In genomic region chr5:121574145-121574544, GRCm38 (mm10) we compare ENCODE assay signal across 23 mouse cellular contexts. TPM values are rescaled to one million over a fixed set of nuclear protein-coding genes. Genes with fewer than 3 reads are reported as not detected.
A peak's percentile ranks its signal among the peaks of the same experiment; 100 is the strongest.
DNase-seq lines count a peak whose midpoint lies in the region.
"Had no signal": no experiment of that assay in that cellular context is flagged by ENCODE, and none has a peak within 500 bp of the region (broad histone marks: within the 10 kb centered on the region; RNA-seq: fewer than 3 reads in every experiment).

No protein-coding gene starts in this region.

- DNase-seq in heart, adult 11 months: peak; percentile 91
- no peak for DNase-seq in heart, postnatal 36 days
- DNase-seq in T-cell, adult 2 months (ENCODE audit: low spot score): peak; percentile 61
- peak; percentile 68 for DNase-seq in thymus, postnatal 0 days (ENCODE audit: low spot score)
- peak; percentile 40 to 62 for DNase-seq in thymus, postnatal 36 days
- DNase-seq in urinary bladder, postnatal 4 days (ENCODE audit: low spot score in 2 of 2): no peak
- no peak for DNase-seq in left cerebral cortex, adult 18-20 months (ENCODE audit: low spot score in 2 of 2)
- DNase-seq in spleen, postnatal 10 days (ENCODE audit: low spot score in 2 of 2): no peak
- DNase-seq: adrenal gland, adult 2 months; adrenal gland, postnatal 25 days; cerebellum, adult 8-10 months; cerebellum, postnatal 25 days; gastrocnemius, postnatal 10 days; heart, adult 2 months; heart, postnatal 14 days had no signal

- intact Hi-C loops in heart, postnatal 36 days (cut with DNase I): no loop called here

RNA-seq across cellular contexts. Expression of gene Aldh2, which starts 19.5 kb away (rescaled TPM):
- 100 to 1,000 TPM; 263 to 319 TPM for total RNA-seq in heart, postnatal 36 days (2021)
- 127 and 128 TPM in 2 replicates for polyA plus RNA-seq in thymus, postnatal 0 days (2015; fragmentation: Nextera tagmentation; extraction: Ambion mirVana)
- total RNA-seq in left cerebral cortex, adult 18-20 months (2021): 100 to 1,000 TPM; 128 to 130 TPM

RNA-seq across cellular contexts. Expression of gene Mapkapk5, which starts 28.4 kb away (rescaled TPM):
- 10 to 100 TPM; 85.1 to 89.3 TPM for total RNA-seq in heart, postnatal 36 days (2021)
- 46.7 and 52.1 TPM in 2 replicates for polyA plus RNA-seq in thymus, postnatal 0 days (2015; fragmentation: Nextera tagmentation; extraction: Ambion mirVana)
- 10 to 100 TPM; 64.6 to 71.1 TPM for total RNA-seq in left cerebral cortex, adult 18-20 months (2021)

RNA-seq across cellular contexts. Expression of gene Adam1a, which starts 28.9 kb away (rescaled TPM):
- 1 to 10 TPM; 1.8 to 1.9 TPM for total RNA-seq in heart, postnatal 36 days (2021)
- polyA plus RNA-seq in thymus, postnatal 0 days (2015; fragmentation: Nextera tagmentation; extraction: Ambion mirVana): 0.64 and 0.66 TPM in 2 replicates
- 10 to 100 TPM; 11.6 to 11.8 TPM for total RNA-seq in left cerebral cortex, adult 18-20 months (2021)

RNA-seq across cellular contexts. Expression of gene Gm42878, which starts 28.9 kb away (rescaled TPM):
- total RNA-seq in heart, postnatal 36 days (2021): not detected
- polyA plus RNA-seq in thymus, postnatal 0 days (2015; fragmentation: Nextera tagmentation; extraction: Ambion mirVana): not detected in 2 replicates
- total RNA-seq in left cerebral cortex, adult 18-20 months (2021): not detected
- total RNA-seq: adrenal gland, adult 2 months; adrenal gland, postnatal 25 days; gastrocnemius, postnatal 10 days; gastrocnemius, postnatal 4 days; heart, postnatal 14 days had no signal
- polyA plus RNA-seq: adrenal gland, adult 2 months; C2C12; forebrain, embryonic 11.5 days; forebrain, embryonic 16.5 days; heart, embryonic 11.5 days; heart, embryonic 15.5 days; hindbrain, embryonic 10.5 days; hindbrain, embryonic 14.5 days had no signal

RNA-seq across cellular contexts. Expression of gene Acad12, which starts 44.6 kb away (rescaled TPM):
- 10 to 100 TPM; 64.8 to 73.6 TPM for total RNA-seq in heart, postnatal 36 days (2021)
- polyA plus RNA-seq in thymus, postnatal 0 days (2015; fragmentation: Nextera tagmentation; extraction: Ambion mirVana): 1.3 and 1.4 TPM in 2 replicates
- 1 to 10 TPM; 6.0 to 6.2 TPM for total RNA-seq in left cerebral cortex, adult 18-20 months (2021)

Comparison
In these comparisons a context has a peak if more than half of its experiments do, and no peak if none do; other contexts are left out.
1. DNase-seq: peak in heart, adult 11 months (single experiment), T-cell, adult 2 months (single experiment), thymus, postnatal 0 days (single experiment) and thymus, postnatal 36 days (2 of 2); none in heart, postnatal 36 days (0 of 2), urinary bladder, postnatal 4 days (0 of 2), left cerebral cortex, adult 18-20 months (0 of 2) and spleen, postnatal 10 days (0 of 2).
2. RNA of gene Adam1a, which starts 28.9 kb away (total RNA-seq): 11.6 to 11.8 TPM in left cerebral cortex, adult 18-20 months; 1.8 to 1.9 TPM in heart, postnatal 36 days; every median in the first group is over 4 times any median in the second.